Mouse (Mus musculus) heart, embryonic 14.5 days (tissue): Measurements from ENCODE around the gene Sord. TPM values are rescaled to one million over a fixed set of nuclear protein-coding genes. Genes with fewer than 3 reads are reported as not detected.

Experiments used
- ATAC-seq: fragments of 200-750 bp; cut with Nextera tagmentation; 2 replicates; pipeline ENCODE4 v1.8.0; 2017; ENCODE audit warnings: low read depth, moderate TSS enrichment; ENCODE audit not compliant: insufficient number of reproducible peaks, insufficient read depth, low FRiP score
- H3K27ac ChIP-seq, 2 experiments: fragments of 200-500 bp in 1 of 2; fragments of 300-500 bp in 1 of 2; sonication (generic) in 1 of 2; replicated peaks in 1 of 2; 2 replicates each; pipeline ENCODE4 v1.5.1; 2012 to 2014; ENCODE audit warnings: low read depth in 2 of 2, low read length in 2 of 2, control low read depth in 1 of 2, mild to moderate bottlenecking in 1 of 2, mixed read lengths in 1 of 2; ENCODE audit not compliant: control insufficient read depth in 1 of 2, insufficient read depth in 1 of 2
- H3K27me3 ChIP-seq: fragments of 300-500 bp; sonication (generic); 2 replicates; pipeline ENCODE4 v1.6.1; 2014; ENCODE audit warnings: mild to moderate bottlenecking, low read length, control low read depth; ENCODE audit not compliant: control insufficient read depth, insufficient read depth
- H3K36me3 ChIP-seq: fragments of 300-500 bp; sonication (generic); 2 replicates; pipeline ENCODE4 v1.6.1; 2014; ENCODE audit warnings: mild to moderate bottlenecking, control low read depth, low read length, mixed read lengths; ENCODE audit not compliant: control insufficient read depth, insufficient read depth
- H3K4me1 ChIP-seq, 2 experiments: fragments of 200-500 bp in 1 of 2; fragments of 300-500 bp in 1 of 2; sonication (generic) in 1 of 2; 2 replicates each; pipeline ENCODE4 v1.6.1; 2012 to 2014; ENCODE audit warnings: low read length in 2 of 2, control low read depth in 1 of 2, mixed read lengths in 1 of 2; ENCODE audit not compliant: control insufficient read depth in 2 of 2, insufficient read depth in 2 of 2
- H3K4me2 ChIP-seq: fragments of 300-500 bp; sonication (generic); 2 replicates; pipeline ENCODE4 v1.6.1; 2014; ENCODE audit warnings: mild to moderate bottlenecking, low read length
- H3K4me3 ChIP-seq, 2 experiments: fragments of 200-500 bp in 1 of 2; fragments of 300-500 bp in 1 of 2; sonication (generic) in 1 of 2; 2 replicates each; pipeline ENCODE4 v1.5.1; 2012 to 2014; ENCODE audit warnings: low read length in 2 of 2, mild to moderate bottlenecking in 2 of 2, control low read depth in 1 of 2, low read depth in 1 of 2, moderate library complexity in 1 of 2; ENCODE audit not compliant: control insufficient read depth in 1 of 2, insufficient read depth in 1 of 2
- H3K9ac ChIP-seq: fragments of 300-500 bp; sonication (generic); 2 replicates; pipeline ENCODE4 v1.6.1; 2014; ENCODE audit warnings: mild to moderate bottlenecking, low read length
- H3K9me3 ChIP-seq: fragments of 300-500 bp; sonication (generic); 2 replicates; pipeline ENCODE4 v1.6.1; 2016; ENCODE audit warnings: low read length, control low read depth; ENCODE audit not compliant: control insufficient read depth
- WGBS: fragments of 180-500 bp; shearing (Covaris S2); extraction: QIAGEN DNeasy Blood & Tissue Kit; methylation state at CpG from one replicate; pipeline ENCODE4 v1.1.7; 2014; 5-methylcytosine and 5-hydroxymethylcytosine counted together
- polyA plus RNA-seq: library from polyadenylated mRNA; unstranded; fragments of >200 nt; fragmentation: Nextera tagmentation; extraction: Ambion mirVana; gene quantifications from 2 replicates; pipeline ENCODE4 v1.2.1, GENCODE M21; 2014

The Sord gene
- 63.6 and 63.7 TPM in 2 replicates for polyA plus RNA-seq

- H3K4me3 ChIP-seq, result peak within 1 kb of the TSS; percentile 56 to 88
- H3K4me1 ChIP-seq, result peaks cover 4 to 6% of the 10 kb centered on the region in 2 experiments
- peak within 1 kb of the TSS; percentile 78 for H3K9ac ChIP-seq
- under 1% methylated on average over 35 of the region's 35 CpGs for WGBS
- H3K27ac ChIP-seq, result peak within 1 kb of the TSS; percentile 77 to 83
- no peaks in the 10 kb centered on the region for H3K27me3 ChIP-seq
- ATAC-seq, result peak; percentile 92
- no peaks in the 10 kb centered on the region for H3K9me3 ChIP-seq
- peak within 1 kb of the TSS; percentile 86 for H3K4me2 ChIP-seq
- H3K36me3 ChIP-seq, result no peaks in the 10 kb centered on the region
These were observed at the start of gene Sord for GRCm38 (mm10) chr2:122234611-122235288. Gene Sord, plus strand, starts transcription at chr2:122234749.

GRCm38 (mm10) chr2:122185086-122185485, 49.5 kb upstream of the Sord start:
- ATAC-seq, result no peak
- H3K9ac ChIP-seq, result no peak overlapping the region
- no peaks in the 10 kb centered on the region for H3K9me3 ChIP-seq
- H3K27me3 ChIP-seq, result no peaks in the 10 kb centered on the region
- no peaks in the 10 kb centered on the region for H3K36me3 ChIP-seq
- H3K4me2 ChIP-seq, result no peak overlapping the region
- 83% methylated on average over 4 of the region's 4 CpGs for WGBS
- no peak overlapping the region for H3K27ac ChIP-seq
- no peak overlapping the region for H3K4me3 ChIP-seq
- H3K4me1 ChIP-seq, result no peaks in the 10 kb centered on the region

DNA sequence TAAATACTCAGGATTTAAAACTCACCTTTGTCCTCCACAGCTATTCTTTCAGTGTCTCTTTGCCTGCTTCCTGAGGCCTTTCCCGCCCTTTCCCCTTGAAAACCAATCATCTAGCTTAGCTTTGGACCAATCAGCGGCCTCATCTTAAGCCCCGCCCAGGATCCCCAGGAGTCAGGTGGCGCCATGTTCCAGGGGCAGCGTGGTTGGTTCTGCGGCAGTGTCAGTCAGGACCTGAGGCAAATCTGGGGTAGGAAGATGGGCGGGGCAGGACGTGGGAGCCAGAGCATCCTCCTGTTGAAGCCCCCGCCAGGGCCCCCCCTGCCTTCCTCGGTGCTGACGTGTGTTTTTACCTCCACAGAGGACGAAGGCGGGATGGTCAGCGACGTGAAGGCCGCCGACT, 48.4 kb upstream of the Sord start, which contains the start of the genes Patl2 and Terb2:
Gene Patl2 (minus strand): TSS at position 84 of the 400 bp plus-strand sequence.
Gene Terb2 (plus strand): TSS at position 167 of the 400 bp plus-strand sequence.
- Histone ChIP-seq H3K4me3 (no peak within 1 kb of the TSS), H3K36me3 (no peaks in the 10 kb centered on the region), H3K9ac (no peak within 1 kb of the TSS), H3K4me1 (no peaks in the 10 kb centered on the region), H3K4me2 (no peak within 1 kb of the TSS), H3K27me3 (no peaks in the 10 kb centered on the region), H3K9me3 (no peaks in the 10 kb centered on the region), H3K27ac (no peak within 1 kb of the TSS)
- 75% methylated on average over 17 of the region's 17 CpGs for WGBS
- no peak for ATAC-seq

DNA sequence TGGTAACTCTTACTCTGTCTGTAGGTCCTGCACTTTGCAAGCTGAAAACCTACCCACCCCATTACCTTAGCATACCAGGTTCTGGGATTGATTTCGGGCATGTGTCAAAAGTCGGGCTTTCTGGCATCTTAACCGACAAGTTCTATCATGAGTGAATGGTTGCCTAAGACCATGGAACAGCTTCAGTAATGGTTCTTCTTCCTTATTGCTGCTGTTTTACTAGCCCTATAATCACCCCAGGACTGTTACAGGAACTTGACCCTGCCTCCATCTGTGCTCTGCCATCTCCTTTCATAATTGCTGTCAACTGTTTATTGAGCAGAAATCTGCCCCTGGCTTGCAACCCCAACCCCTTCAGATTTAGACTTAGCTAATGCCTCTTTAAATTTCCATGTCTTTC, 47.8 kb upstream of the Sord start:
- no peaks in the 10 kb centered on the region for H3K36me3 ChIP-seq
- H3K9me3 ChIP-seq, result no peaks in the 10 kb centered on the region
- H3K9ac ChIP-seq, result no peak overlapping the region
- H3K27ac ChIP-seq, result no peak overlapping the region
- H3K4me1 ChIP-seq, result no peaks in the 10 kb centered on the region
- no peak overlapping the region for H3K4me3 ChIP-seq
- ATAC-seq, result no peak
- 86% methylated on average over 3 of the region's 3 CpGs for WGBS
- no peaks in the 10 kb centered on the region for H3K27me3 ChIP-seq
- H3K4me2 ChIP-seq, result no peak overlapping the region

DNA sequence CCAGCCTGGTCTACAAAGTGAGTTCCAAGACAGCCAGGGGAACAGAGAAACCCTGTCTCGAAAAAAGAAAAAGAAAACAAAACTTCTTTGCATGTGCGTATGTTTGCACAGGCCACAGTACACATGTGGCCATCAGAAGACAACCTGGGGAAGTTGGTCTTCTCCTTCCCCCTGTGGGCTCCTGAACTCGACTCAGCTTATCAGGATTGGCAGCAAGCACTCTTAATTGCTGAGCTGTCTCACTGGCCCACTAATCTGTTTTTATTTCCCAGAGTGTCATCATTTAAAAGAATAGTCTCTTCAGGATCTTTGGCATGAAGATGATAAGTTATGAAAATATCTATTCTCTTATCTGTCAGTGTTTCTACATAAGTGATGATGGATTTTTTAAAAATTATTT, 42.7 kb upstream of the Sord start:
- Histone ChIP-seq H3K36me3 (no peaks in the 10 kb centered on the region), H3K4me2 (no peak overlapping the region), H3K4me3 (no peak overlapping the region), H3K9me3 (no peaks in the 10 kb centered on the region), H3K4me1 (no peaks in the 10 kb centered on the region), H3K27ac (no peak overlapping the region), H3K9ac (no peak overlapping the region), H3K27me3 (no peaks in the 10 kb centered on the region)
- 58% methylated on average over 3 of the region's 3 CpGs for WGBS
- ATAC-seq, result no peak

DNA sequence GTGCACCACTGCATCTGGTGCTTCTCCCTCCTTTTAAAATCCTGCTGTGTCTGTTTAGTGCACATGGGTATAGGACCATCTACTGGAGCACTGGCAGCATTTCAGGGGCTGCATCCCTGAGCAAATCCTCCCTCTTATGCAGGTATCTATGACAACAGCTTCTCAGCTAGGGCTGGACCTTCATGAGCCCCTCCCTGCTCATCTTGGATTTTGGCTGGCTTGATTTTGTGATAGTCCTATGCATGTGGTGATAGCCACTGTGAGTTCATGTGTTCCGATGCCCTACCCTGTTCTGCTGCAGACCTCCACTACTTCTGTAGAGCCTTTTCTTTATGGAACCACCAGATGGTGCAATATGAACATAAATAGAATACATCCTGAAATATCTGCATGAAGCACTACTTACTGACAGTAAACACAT, 40.0 kb upstream of the Sord start:
- 59% methylated on average over 1 of the region's 1 CpGs for WGBS
- Histone ChIP-seq H3K36me3 (no peaks in the 10 kb centered on the region), H3K27me3 (no peaks in the 10 kb centered on the region), H3K27ac (no peak overlapping the region), H3K4me1 (no peaks in the 10 kb centered on the region), H3K9ac (no peak overlapping the region), H3K4me3 (no peak overlapping the region), H3K9me3 (no peaks in the 10 kb centered on the region), H3K4me2 (no peak overlapping the region)
- ATAC-seq, result no peak

DNA sequence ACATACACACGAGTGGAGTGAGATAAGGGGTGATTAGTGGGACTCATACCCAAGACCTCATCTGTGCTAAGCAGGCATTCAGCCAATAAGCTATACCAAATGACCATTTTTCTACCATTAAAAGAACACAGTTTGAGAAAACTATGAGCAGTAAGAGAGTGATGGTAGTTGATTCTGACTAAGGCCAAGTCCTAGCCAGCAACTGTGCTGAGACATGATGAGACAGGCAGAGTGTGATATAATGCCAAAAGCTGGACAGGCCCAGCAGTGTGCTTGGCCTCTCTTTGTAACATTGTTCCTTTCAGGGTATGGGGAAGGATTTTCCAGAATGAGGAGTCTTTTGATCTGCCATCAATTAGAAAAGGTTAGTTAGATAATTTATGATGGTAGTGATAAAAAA, 33.0 kb upstream of the Sord start:
- no peaks in the 10 kb centered on the region for H3K36me3 ChIP-seq
- H3K27ac ChIP-seq, result no peak overlapping the region
- no peak overlapping the region for H3K9ac ChIP-seq
- H3K4me3 ChIP-seq, result no peak overlapping the region
- no peaks in the 10 kb centered on the region for H3K9me3 ChIP-seq
- no peak for ATAC-seq
- WGBS, result 32% methylated on average over 1 of the region's 1 CpGs
- no peak overlapping the region for H3K4me2 ChIP-seq
- H3K27me3 ChIP-seq, result no peaks in the 10 kb centered on the region
- no peaks in the 10 kb centered on the region for H3K4me1 ChIP-seq
